Mouse (Mus musculus): ENCODE measurements at regions not wholly inside any gene's neighbourhood (a gene's known extent, or its start where the extent isn't known, plus 50 kb on each side); places are given as distances from the start of the nearest gene placed in this dataset.

GRCm38 (mm10) chr9:113085281-113085810 is 622.7 kb downstream of the Pdcd6ip start:
- TF ChIP-seq CTCF (IDR thresholded peaks at IDR 0.05; ENCODE audit: borderline replicate concordance, insufficient read depth, low read depth, low read length), result no peak
- TF ChIP-seq POLR2A (IDR thresholded peaks at IDR 0.05; ENCODE audit: borderline replicate concordance, insufficient read depth, low read length), result no peak
